Mouse (Mus musculus) right cerebral cortex, postnatal 36 days (tissue): ENCODE results near the gene Hrg.
"Not testable (repeated sequence)": the region's sequence is repeated elsewhere in the genome, so short reads cannot be mapped to it uniquely, and the experiment has no call there.

Experiments used
- DNase-seq, 2 experiments: peaks; one replicate each; pipeline ENCODE4 v3.0.0; 2022; ENCODE audit warnings: low spot score in 2 of 2, mixed read lengths in 1 of 2

Gene Hrg

GRCm38 (mm10) chr16:22961073-22961472 is 10.2 kb downstream of the Hrg start:
- no peak for DNase-seq

- no peak for DNase-seq
These were observed 11.4 kb downstream of the Hrg start for GRCm38 (mm10) chr16:22962256-22962655.

GRCm38 (mm10) chr16:22963293-22963692 is 12.4 kb downstream of the Hrg start:
- no peak for DNase-seq

DNA sequence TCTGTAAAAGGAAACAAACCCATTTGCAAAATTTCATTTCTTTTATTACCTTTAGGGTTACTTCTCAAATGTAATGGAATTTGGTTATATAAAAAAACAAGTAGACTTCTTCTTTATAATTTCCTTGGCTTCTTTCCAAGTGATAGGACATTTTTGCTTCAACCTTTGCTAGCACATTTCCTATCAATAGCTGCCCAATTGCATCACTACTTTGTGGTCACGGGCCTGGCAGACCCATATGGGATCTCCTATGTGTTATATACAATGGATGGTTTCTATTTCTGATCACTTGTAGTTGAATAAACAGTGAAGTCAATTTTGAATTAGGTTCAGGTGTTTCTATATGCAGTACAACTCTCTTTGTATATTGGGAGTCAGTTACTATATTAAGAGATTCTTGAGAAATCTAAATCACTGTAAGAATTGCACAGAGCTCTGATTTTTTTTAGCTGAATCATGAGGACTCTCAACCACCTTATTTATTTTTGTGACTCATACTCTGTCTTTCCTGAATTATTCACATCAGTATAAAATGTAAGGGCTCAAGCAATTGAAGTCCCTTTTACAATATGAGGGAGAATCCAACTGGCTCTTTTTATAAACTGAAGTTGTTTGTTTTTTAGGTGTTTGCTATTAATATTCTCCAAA is 16.6 kb downstream of the Hrg start:
- DNase-seq, result no peak

DNA sequence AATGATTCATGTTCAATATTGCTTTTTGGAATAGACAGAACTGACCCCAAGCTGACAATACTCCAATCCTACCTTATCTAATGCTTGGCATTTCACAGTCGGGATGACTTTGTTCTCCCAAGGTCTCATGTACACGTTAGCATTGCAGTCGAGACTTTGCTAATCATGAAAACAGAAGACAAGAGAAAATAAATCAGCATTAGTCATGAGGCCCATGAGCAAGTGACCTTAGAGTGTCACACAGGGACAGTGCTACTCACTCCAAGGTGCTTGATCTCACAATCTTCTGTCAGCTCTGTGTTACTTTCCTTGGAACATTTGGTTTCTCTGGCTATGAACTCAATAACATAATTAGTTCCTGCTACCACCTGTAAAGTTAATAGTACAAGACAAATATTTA is 46.1 kb downstream of the Hrg start:
- DNase-seq, result not testable (repeated sequence)
